Mouse (Mus musculus) testis, adult 2 months (tissue): ENCODE measurements around the gene Prrc2a.

Experiments used
- CTCF ChIP-seq: fragments of 200-500 bp; IDR thresholded peaks from 2 replicates; pipeline ENCODE4 v1.5.1; 2012; ENCODE audit warnings: low read depth, mild to moderate bottlenecking, inconsistent platforms, low read length, moderate library complexity; ENCODE audit not compliant: control insufficient read depth, insufficient read depth, insufficient replicate concordance
- POLR2A ChIP-seq: fragments of 200-500 bp; IDR thresholded peaks from 2 replicates; pipeline ENCODE4 v1.6.1; 2012; ENCODE audit warnings: low read depth, mild to moderate bottlenecking, inconsistent platforms, low read length, moderate library complexity; ENCODE audit not compliant: control insufficient read depth

- no peak for TF ChIP-seq POLR2A
- TF ChIP-seq CTCF, result no peak
Measured at GRCm38 (mm10) chr17:35108097-35108496, 56.6 kb downstream of the Prrc2a start, which contains the start of gene Ly6g5c.
